Mouse (Mus musculus) small intestine, adult 2 months (tissue): ENCODE measurements around the gene Rnf180.

Experiments
- CTCF ChIP-seq: fragments of 200-500 bp; IDR thresholded peaks from 2 replicates; pipeline ENCODE4 v1.5.1; 2012; ENCODE audit warnings: low read depth, mild to moderate bottlenecking, control low read depth, inconsistent platforms, low read length, moderate library complexity, mixed read lengths; ENCODE audit not compliant: insufficient replicate concordance, insufficient read length; ENCODE audit errors: extremely low read depth
- POLR2A ChIP-seq: fragments of 200-500 bp; IDR thresholded peaks from 2 replicates; pipeline ENCODE4 v1.6.1; 2012; ENCODE audit warnings: low read depth, mild to moderate bottlenecking, control low read depth, inconsistent platforms, low read length, moderate library complexity

- TF ChIP-seq POLR2A (no peak), CTCF (no peak)
Observed at GRCm38 (mm10) chr13:105300009-105300346, 5.4 kb upstream of the Rnf180 start.
